Mouse (Mus musculus) C2C12 (cell line): Measurements from ENCODE around the gene Zfp974.

Experiments used
- CTCF ChIP-seq: IDR thresholded peaks from one replicate; pipeline ENCODE4 v1.5.1; 2011; ENCODE audit not compliant: control insufficient read depth, insufficient read depth, insufficient read length
- MAX ChIP-seq: IDR thresholded peaks from one replicate; pipeline ENCODE4 v1.6.1; 2011; ENCODE audit warnings: mild to moderate bottlenecking, control low read depth
- MYOD1 ChIP-seq: IDR thresholded peaks from one replicate; pipeline ENCODE4 v1.6.1; 2011; ENCODE audit warnings: low read depth; ENCODE audit not compliant: control insufficient read depth, insufficient read length
- MYOG ChIP-seq: IDR thresholded peaks from one replicate; pipeline ENCODE4 v1.6.1; 2011; ENCODE audit not compliant: control insufficient read depth, insufficient read length; ENCODE audit errors: extremely low read depth
- USF1 ChIP-seq: IDR thresholded peaks from one replicate; pipeline ENCODE4 v1.6.1; 2011; ENCODE audit warnings: low read depth, mild to moderate bottlenecking, control low read depth, moderate library complexity

GRCm38 (mm10) chr7:27859301-27860251 lies 69.7 kb downstream of the Zfp974 start:
- no peak for TF ChIP-seq CTCF
- no peak for TF ChIP-seq MYOD1
- TF ChIP-seq MAX, result no peak
- no peak for TF ChIP-seq USF1
- no peak for TF ChIP-seq MYOG
